Mouse (Mus musculus) brain, embryonic 18.5 days (tissue): ENCODE measurements around the gene Tnfrsf9.
A peak's percentile ranks its signal among the peaks of the same experiment; 100 is the strongest.
"Not testable (repeated sequence)": the region's sequence is repeated elsewhere in the genome, so short reads cannot be mapped to it uniquely, and the experiment has no call there.

ENCODE experiments used
- DNase-seq: peaks from one replicate; pipeline ENCODE4 v3.0.0-alpha.2; 2012; ENCODE audit warnings: low read depth, low spot score

The Tnfrsf9 gene

GRCm38 (mm10) chr4:150914290-150914733 lies at the start of gene Tnfrsf9, which contains the start of gene Park7:
Gene Tnfrsf9 (plus strand): TSS chr4:150914562.
Gene Park7 (minus strand): TSS chr4:150914437.
- DNase-seq: peak; percentile 87

GRCm38 (mm10) chr4:150865371-150865770 lies 49.0 kb upstream of the Tnfrsf9 start:
- no peak for DNase-seq

GRCm38 (mm10) chr4:150866069-150866468 lies 48.3 kb upstream of the Tnfrsf9 start:
- no peak for DNase-seq

- DNase-seq: no peak
These were observed 47.9 kb upstream of the Tnfrsf9 start for GRCm38 (mm10) chr4:150866494-150866893.

GRCm38 (mm10) chr4:150868161-150868560 lies 46.2 kb upstream of the Tnfrsf9 start:
- DNase-seq: no peak

GRCm38 (mm10) chr4:150868859-150869258 lies 45.5 kb upstream of the Tnfrsf9 start:
- no peak for DNase-seq

- no peak for DNase-seq
These were observed 44.8 kb upstream of the Tnfrsf9 start for GRCm38 (mm10) chr4:150869276-150870197.

GRCm38 (mm10) chr4:150870963-150871391 lies 43.4 kb upstream of the Tnfrsf9 start:
- no peak for DNase-seq

- no peak for DNase-seq
These were observed 42.8 kb upstream of the Tnfrsf9 start for GRCm38 (mm10) chr4:150871392-150872138.

GRCm38 (mm10) chr4:150872139-150872651 lies 42.2 kb upstream of the Tnfrsf9 start:
- no peak for DNase-seq

GRCm38 (mm10) chr4:150872681-150873080 lies 41.7 kb upstream of the Tnfrsf9 start:
- DNase-seq: no peak

- DNase-seq: not testable (repeated sequence)
These were observed 39.9 kb upstream of the Tnfrsf9 start for GRCm38 (mm10) chr4:150874416-150874815.

GRCm38 (mm10) chr4:150875393-150875792 lies 39.0 kb upstream of the Tnfrsf9 start:
- no peak for DNase-seq

GRCm38 (mm10) chr4:150879631-150880030 lies 34.7 kb upstream of the Tnfrsf9 start:
- DNase-seq: no peak

GRCm38 (mm10) chr4:150880364-150880763 lies 34.0 kb upstream of the Tnfrsf9 start:
- no peak for DNase-seq

- no peak for DNase-seq
These were observed 31.7 kb upstream of the Tnfrsf9 start for GRCm38 (mm10) chr4:150882632-150883031.

GRCm38 (mm10) chr4:150887903-150888302 lies 26.5 kb upstream of the Tnfrsf9 start:
- DNase-seq: no peak

- DNase-seq: no peak
These were observed 25.9 kb upstream of the Tnfrsf9 start for GRCm38 (mm10) chr4:150888492-150888891.

- no peak for DNase-seq
These were observed 24.9 kb upstream of the Tnfrsf9 start for GRCm38 (mm10) chr4:150889273-150889954.

- no peak for DNase-seq
These were observed 24.4 kb upstream of the Tnfrsf9 start for GRCm38 (mm10) chr4:150889955-150890315.

GRCm38 (mm10) chr4:150891308-150891707 lies 23.1 kb upstream of the Tnfrsf9 start:
- no peak for DNase-seq
